9 mouse cellular contexts compared by ENCODE assay signal in genomic region chr10:125785448-125786196, GRCm38 (mm10).
DNase-seq lines count a peak whose midpoint lies in the region; ATAC-seq lines count a peak whose summit lies in the region.
"Had no signal": no experiment of that assay in that cellular context is flagged by ENCODE, and none has a peak within 500 bp of the region (broad histone marks: within the 10 kb centered on the region; RNA-seq: fewer than 3 reads in every experiment).

No protein-coding gene starts in this region.

- H3K36me3 ChIP-seq in hindbrain, embryonic 12.5 days, result no peaks in the 10 kb centered on the region

- no peak overlapping the region for H3K4me3 ChIP-seq in hindbrain, embryonic 12.5 days

- WGBS in hindbrain, embryonic 12.5 days, result 13% methylated on average over 16 of the region's 16 CpGs

- ATAC-seq in hindbrain, embryonic 12.5 days (ENCODE audit: low FRiP score), result peak; percentile 49
- ATAC-seq in megakaryocyte progenitor cell, adult 5-6 weeks (replicated peaks; ENCODE audit: poor library complexity), result peak; percentile 52

- H3K4me1 ChIP-seq in hindbrain, embryonic 12.5 days, result peaks cover 30% of the 10 kb centered on the region

- H3K27ac ChIP-seq in hindbrain, embryonic 12.5 days, result peak overlapping the region; percentile 79

- H3K27me3 ChIP-seq in hindbrain, embryonic 12.5 days, result no peaks in the 10 kb centered on the region
- H3K27me3 ChIP-seq: CH12.LX had no signal

- 0 out of 2 replicates have a peak overlapping the region, but pooled peaks have one; percentile 23 for H3K9ac ChIP-seq in hindbrain, embryonic 12.5 days

- intact Hi-C loops in heart, postnatal 25 days (cut with DNase I), result loop anchor here (2.0 to 10.0 kb wide), 2 partner anchors 209 to 549 kb away; no protein-coding TSS in a partner anchor

- no peaks in the 10 kb centered on the region for H3K9me3 ChIP-seq in hindbrain, embryonic 12.5 days (replicated peaks)

- H3K4me2 ChIP-seq in hindbrain, embryonic 12.5 days (replicated peaks), result peak overlapping the region; percentile 56

- DNase-seq in heart, adult 11 months, result peak; percentile 80
- DNase-seq in heart, postnatal 25 days (ENCODE audit: low spot score), result no peak
- DNase-seq in embryo, embryonic 10 days (ENCODE audit: low spot score), result peak; percentile 57
- no peak for DNase-seq in layer of hippocampus, adult 11-12 months (ENCODE audit: low spot score)
- no peak for DNase-seq in thymus, postnatal 4 days
- no peak for DNase-seq in cerebellum, postnatal 4 days (ENCODE audit: low spot score in 2 of 2)

Comparison
In these comparisons a context has a peak if more than half of its experiments do, and no peak if none do; other contexts are left out.
1. DNase-seq: peak in heart, adult 11 months (single experiment) and embryo, embryonic 10 days (single experiment); none in heart, postnatal 25 days (single experiment), layer of hippocampus, adult 11-12 months (single experiment), thymus, postnatal 4 days (single experiment) and cerebellum, postnatal 4 days (0 of 2).